Comparison of ENCODE assay signal across 9 mouse cellular contexts in the genomic region with DNA sequence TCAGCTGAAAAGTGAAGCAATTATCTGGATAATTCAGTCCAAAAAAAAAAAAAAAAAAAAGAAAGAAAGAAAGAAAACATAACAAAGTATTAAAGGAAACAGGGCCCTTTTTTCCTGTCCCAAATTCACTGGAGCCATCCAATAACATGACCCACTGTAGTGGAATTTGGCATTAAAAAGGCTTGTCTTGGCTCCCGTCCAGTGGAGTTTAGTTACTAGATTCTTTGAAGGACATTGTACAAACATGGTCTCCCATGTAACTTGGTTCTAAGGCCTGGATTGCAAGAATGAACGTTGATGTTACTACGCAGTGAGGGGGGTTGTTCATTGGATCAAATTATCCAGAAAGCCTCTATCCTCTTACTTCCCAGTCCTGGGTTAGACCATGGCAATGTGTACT.
DNase-seq lines count a peak whose midpoint lies in the region; ATAC-seq lines count a peak whose summit lies in the region.
"Had no signal": no experiment of that assay in that cellular context is flagged by ENCODE, and none has a peak within 500 bp of the region (broad histone marks: within the 10 kb centered on the region; RNA-seq: fewer than 3 reads in every experiment).

No protein-coding gene starts in this region.

- no peaks in the 10 kb centered on the region for H3K9me3 ChIP-seq in heart, embryonic 11.5 days (replicated peaks; ENCODE audit: control insufficient read depth, low read length)

- 61% methylated on average over 3 of the region's 3 CpGs for WGBS in heart, embryonic 11.5 days (ENCODE audit: insufficient replicate concordance)

- no peak for ATAC-seq in heart, embryonic 11.5 days (replicated peaks; ENCODE audit: insufficient number of reproducible peaks, low FRiP score, low TSS enrichment)

- no peak overlapping the region for H3K27ac ChIP-seq in heart, embryonic 11.5 days (ENCODE audit: low read depth, low read length)
- H3K27ac ChIP-seq: macrophage had no signal

- H3K36me3 ChIP-seq in heart, embryonic 11.5 days (ENCODE audit: control insufficient read depth, insufficient read depth, low read length): no peaks in the 10 kb centered on the region

- DNase-seq in heart, adult 18-20 months: peak; percentile 48 to 53
- DNase-seq in NIH3T3 (ENCODE audit: low read depth): peak; percentile 93
- DNase-seq in heart, adult 9 months (ENCODE audit: low spot score in 2 of 2): peak; percentile 7 to 32
- peak; percentile 83 for DNase-seq in kidney, postnatal 14 days
- no peak for DNase-seq in frontal cortex, postnatal 10 days (ENCODE audit: low spot score in 2 of 2)
- DNase-seq in frontal cortex, postnatal 14 days (ENCODE audit: low spot score in 2 of 2): no peak
- DNase-seq in cerebellum, adult 9-10 months: no peak

- H3K27me3 ChIP-seq in heart, embryonic 11.5 days (ENCODE audit: control insufficient read depth, insufficient read depth, low read length): no peaks in the 10 kb centered on the region

- no peak overlapping the region for H3K4me3 ChIP-seq in heart, embryonic 11.5 days (ENCODE audit: low read depth, low read length)

- H3K4me1 ChIP-seq in heart, embryonic 11.5 days (ENCODE audit: control insufficient read depth, insufficient read depth, low read length): peaks cover 28% of the 10 kb centered on the region

- H3K4me2 ChIP-seq in heart, embryonic 11.5 days: no peak overlapping the region

- H3K9ac ChIP-seq in heart, embryonic 11.5 days (ENCODE audit: low read depth, low read length): no peak overlapping the region

Comparison
In these comparisons a context has a peak if more than half of its experiments do, and no peak if none do; other contexts are left out.
1. DNase-seq: peak in heart, adult 18-20 months (2 of 2), NIH3T3 (single experiment), heart, adult 9 months (2 of 2) and kidney, postnatal 14 days (single experiment); none in frontal cortex, postnatal 10 days (0 of 2), frontal cortex, postnatal 14 days (0 of 2) and cerebellum, adult 9-10 months (single experiment).